Mouse (Mus musculus) left cerebral cortex, adult 2 months (tissue): ENCODE measurements around the gene Hnrnpl. TPM values are rescaled to one million over a fixed set of nuclear protein-coding genes. Genes with fewer than 3 reads are reported as not detected.

Source experiments
- DNase-seq, 2 experiments: peaks; one replicate each; pipeline ENCODE4 v3.0.0; 2021 to 2022; ENCODE audit warnings: low spot score in 2 of 2, mixed read lengths in 1 of 2; ENCODE audit errors: extremely low spot score in 1 of 2
- H3K27ac ChIP-seq: fragments of 200-600 bp; 2 replicates; pipeline ENCODE4 v1.8.1; 2022
- H3K4me3 ChIP-seq: fragments of 200-600 bp; 2 replicates; pipeline ENCODE4 v1.8.1; 2022
- CTCF ChIP-seq: fragments of 200-600 bp; IDR thresholded peaks from 2 replicates; pipeline ENCODE4 v1.8.1; 2022; ENCODE audit warnings: antibody characterized with exemption, mild to moderate bottlenecking, moderate library complexity
- intact Hi-C: fragments of 180-260 bp; cut with DNase I; formaldehyde crosslinking; loops from one replicate; pipeline ENCODE4 v1.15.1; 2025
- total RNA-seq, 2 experiments: library from RNA; stranded (reverse); gene quantifications; 2 replicates each; pipeline ENCODE4 v1.2.3; 2021

Gene Hnrnpl
- total RNA-seq, 2 experiments from 2014 or later: 434 to 438 TPM

GRCm38 (mm10) chr7:28807641-28808220 lies 610 bp upstream of the Hnrnpl start:
- intact Hi-C loops: no loop called here
- no peak for TF ChIP-seq CTCF
- peak overlapping the region; percentile 93; the same call in 1 of the 2 replicates for H3K4me3 ChIP-seq
- peak overlapping the region; percentile 100 for H3K27ac ChIP-seq
- no peak for DNase-seq

DNA sequence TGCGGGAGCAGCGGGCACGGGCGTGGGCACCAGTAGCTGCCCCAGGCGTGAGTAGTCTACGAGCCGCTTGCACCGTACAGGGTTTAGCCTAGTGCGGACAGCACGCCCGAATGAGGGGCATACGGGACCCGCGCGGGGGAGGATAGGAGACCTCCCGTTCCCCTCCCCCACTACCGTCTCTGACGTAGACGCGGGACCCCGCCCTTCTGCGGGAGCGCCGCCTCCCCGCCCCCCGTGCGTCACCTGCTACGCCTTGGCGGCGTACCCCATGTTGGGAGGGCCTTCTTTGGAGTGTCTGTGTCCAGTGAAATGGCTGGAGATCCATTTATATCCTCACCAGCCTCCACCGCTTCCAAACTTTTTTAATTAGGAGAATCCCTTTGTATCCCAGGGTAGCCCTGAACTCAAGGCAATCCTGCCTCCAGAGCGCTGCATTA lies 634 bp downstream of the Hnrnpl start:
- TF ChIP-seq CTCF: no peak
- Histone ChIP-seq H3K27ac (peak overlapping the region; percentile 100), H3K4me3 (peak overlapping the region; percentile 93)
- intact Hi-C loops: no loop called here
- DNase-seq: peak; percentile 95 to 96

DNA sequence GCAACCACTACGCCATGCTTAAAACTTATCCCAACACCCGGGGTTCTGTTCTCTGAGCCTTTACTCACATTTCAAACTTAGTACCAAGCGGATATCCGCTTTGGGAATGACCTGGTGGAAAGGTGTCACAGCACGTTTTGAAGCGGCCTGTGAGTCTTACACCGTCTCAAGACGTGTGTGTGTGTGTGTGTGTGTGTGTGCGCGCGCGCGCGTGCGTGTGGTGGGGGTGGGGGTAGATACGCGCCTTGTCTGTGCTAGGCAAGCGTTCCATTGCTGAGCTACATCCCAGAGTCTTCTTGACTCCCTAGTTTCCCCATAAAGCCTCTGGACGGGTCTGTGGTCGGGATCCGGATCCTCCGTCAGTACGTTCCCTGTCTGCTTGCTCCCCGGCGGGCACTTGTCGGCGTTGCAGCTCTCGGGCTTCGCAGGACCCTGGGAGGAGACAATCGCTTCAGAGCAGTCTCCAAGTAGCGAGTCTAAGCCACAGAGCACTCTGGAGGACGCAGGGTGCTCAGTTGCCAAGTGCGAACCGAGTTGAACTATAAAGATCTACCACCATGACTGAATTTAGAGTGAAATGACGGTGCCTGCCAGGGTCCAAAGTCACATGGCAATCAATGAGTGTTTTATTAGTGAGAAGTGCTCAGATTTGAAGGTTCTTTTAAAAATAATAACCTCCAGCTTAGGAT lies 1.2 kb downstream of the Hnrnpl start:
- DNase-seq: peak; percentile 42 to 46
- Histone ChIP-seq H3K27ac (peak overlapping the region; percentile 100), H3K4me3 (peak overlapping the region; percentile 93)
- intact Hi-C loops: loop anchor here (1.0 kb wide), 1 partner anchor 16 kb away; the partner anchor contains the start of gene Ech1
- TF ChIP-seq CTCF: no peak; the same call in 1 of the 2 replicates

DNA sequence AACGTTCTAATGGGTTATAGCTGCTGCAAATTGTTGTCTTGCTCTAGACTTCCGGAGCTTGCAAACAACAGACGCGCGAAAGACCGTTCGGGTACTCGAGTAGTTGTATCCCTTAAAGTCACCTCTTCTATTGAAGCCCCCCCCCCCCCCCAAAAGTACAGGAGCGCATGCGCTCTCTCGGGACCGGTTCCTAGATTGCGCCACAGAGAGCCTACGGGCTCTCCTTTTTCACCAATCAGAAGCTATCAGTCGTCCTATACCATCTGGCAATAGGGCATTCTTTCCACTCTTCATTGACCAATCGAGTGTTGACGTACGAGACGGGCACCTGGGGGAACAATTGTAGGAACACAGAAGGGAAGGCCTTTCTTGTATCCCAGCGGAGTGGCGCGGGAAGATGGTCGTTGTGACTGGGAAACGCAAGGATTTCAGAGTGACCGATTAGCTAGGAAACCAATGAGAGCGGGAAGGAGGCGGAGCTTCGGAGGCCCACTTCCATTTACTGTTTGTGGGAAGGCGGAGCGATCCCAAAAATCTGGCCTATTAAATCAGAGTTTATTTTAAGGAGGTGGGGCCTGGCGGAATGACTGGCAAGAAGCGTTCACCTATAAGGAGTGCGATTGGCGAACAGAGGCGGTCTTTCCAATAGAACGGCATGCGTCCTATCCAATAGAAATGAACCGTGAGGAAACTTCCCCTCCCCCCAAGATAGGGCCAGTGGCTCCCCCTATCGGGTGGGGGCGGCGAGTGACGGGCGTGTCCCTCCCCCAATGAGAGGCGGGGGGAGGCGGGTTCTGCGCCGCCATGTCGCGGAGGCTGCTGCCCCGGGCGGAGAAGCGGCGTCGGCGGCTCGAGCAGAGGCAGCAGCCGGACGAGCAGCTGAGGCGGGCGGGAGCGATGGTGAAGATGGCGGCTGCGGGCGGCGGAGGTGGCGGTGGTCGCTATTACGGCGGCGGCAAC lies 2.0 kb downstream of the Hnrnpl start:
- intact Hi-C loops: loop anchor here (1.0 kb wide), 1 partner anchor 15 kb away; the partner anchor contains the start of gene Ech1
- peak; percentile 69 for TF ChIP-seq CTCF
- peak; percentile 96 to 99 for DNase-seq
- peak overlapping the region; percentile 100 for H3K27ac ChIP-seq
- peak overlapping the region; percentile 93 for H3K4me3 ChIP-seq

DNA sequence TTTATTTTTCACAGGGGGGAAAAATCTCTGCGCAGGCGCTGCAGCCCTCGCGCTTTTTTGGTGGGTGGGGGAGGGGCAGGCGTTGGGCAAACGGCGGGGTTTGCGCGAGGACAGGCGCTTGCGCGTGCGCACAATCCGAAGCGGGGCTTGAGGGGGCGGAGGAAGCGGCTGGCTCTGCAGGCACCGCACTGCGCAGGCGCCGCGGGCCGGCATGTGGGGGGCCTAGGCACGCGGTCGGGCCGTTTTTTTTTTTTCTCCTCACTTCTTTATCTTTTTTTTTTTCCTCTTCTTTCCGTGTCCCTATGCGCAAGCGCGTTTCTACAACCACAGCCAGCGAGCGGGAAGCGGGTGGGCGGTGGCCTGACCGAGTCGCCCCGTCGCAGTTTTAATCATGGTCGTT lies 2.9 kb downstream of the Hnrnpl start:
- H3K4me3 ChIP-seq: peak overlapping the region; percentile 91
- peak overlapping the region; percentile 100 for H3K27ac ChIP-seq
- TF ChIP-seq CTCF: no peak
- intact Hi-C loops: no loop called here
- DNase-seq: peak; percentile 94

- intact Hi-C loops: no loop called here
- peak overlapping the region; percentile 100; the same call in 1 of the 2 replicates for H3K27ac ChIP-seq
Measured at GRCm38 (mm10) chr7:28811640-28812275, 3.4 kb downstream of the Hnrnpl start.

DNA sequence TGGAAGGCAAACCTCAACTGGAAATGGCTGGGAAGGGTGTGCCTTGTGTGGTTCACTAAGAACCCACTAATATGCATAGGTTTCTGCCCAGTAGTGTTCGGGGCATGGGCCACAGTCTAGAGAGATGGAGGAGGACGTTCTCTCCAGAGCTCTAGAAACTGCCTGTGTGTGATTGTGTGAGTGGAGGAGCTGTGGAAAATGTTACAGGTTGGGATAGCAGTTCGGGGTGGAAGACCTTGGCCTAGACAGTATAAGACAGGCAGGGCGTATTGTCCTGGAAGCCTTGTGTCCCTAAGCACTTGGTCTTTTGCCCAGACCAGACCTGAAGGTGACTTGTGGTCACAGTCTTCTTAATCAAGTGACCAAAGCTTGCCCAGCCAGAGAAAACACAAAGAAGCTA lies 4.1 kb downstream of the Hnrnpl start:
- Histone ChIP-seq H3K4me3 (peak overlapping the region; percentile 91), H3K27ac (peak overlapping the region; percentile 5; the same call in 1 of the 2 replicates)
- intact Hi-C loops: no loop called here
- no peak for DNase-seq
- no peak for TF ChIP-seq CTCF

More at GRCm38 (mm10) chr7:28811640-28812275, 3.4 kb downstream of the Hnrnpl start:
- peak overlapping the region; percentile 91 for H3K4me3 ChIP-seq
- DNase-seq: no peak
- no peak for TF ChIP-seq CTCF

DNA sequence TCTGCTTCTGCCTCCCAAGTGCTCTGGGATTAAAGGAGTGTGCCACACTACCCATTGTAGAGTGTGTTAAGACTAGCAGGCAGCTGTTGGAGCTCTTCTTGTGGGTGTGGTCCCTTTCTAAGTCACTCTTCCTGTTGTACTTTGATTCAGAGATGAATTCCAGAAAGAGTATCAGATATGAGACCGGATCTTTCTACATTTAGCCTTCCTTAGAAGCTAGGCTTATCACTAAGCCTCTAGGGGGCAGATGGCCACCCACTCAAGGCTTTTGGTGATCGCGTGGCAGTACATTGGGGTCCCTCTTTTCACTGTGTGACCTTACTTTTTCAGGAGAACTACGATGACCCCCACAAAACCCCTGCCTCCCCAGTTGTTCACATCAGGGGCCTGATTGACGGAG lies 4.6 kb downstream of the Hnrnpl start:
- intact Hi-C loops: loop anchor here (1.0 kb wide), 1 partner anchor 8 kb away; no protein-coding TSS in a partner anchor
- peak; percentile 36 for TF ChIP-seq CTCF
- DNase-seq: no peak
- Histone ChIP-seq H3K4me3 (peak overlapping the region; percentile 27; the same call in 1 of the 2 replicates), H3K27ac (no peak overlapping the region)

DNA sequence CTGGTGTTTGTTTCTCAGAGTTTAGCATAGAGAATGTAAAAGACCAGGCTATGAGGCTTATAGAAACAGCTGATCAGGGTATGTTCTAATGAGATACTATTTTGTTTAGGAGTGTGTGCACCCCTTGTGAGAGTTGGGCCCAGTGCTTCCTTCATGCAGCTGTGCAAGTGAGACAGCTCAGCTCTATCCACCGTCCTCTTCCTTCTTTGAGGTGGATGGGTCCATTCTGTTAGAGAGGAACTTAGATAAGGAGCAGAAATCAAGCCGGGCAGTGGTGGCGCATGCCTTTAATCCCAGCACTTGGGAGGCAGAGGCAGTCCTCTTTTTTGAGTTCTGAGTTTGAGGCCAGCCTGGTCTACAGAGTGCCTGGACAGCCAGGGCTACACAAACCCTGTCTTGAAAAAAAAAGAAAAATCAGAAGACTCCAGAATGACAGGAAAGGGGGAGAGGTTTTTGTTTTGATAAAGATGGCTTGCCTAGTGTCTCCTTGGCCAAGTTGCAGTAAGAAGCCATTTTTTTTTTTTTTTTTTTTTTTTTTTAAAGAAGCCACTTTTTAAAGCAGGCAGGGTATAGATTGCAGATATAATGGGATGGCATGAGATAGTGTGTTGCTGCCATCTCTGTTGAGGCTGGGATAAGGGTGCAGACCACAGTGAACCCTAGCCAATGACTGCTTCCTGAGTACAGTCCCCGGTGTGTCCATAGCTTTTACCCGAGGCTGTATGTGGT lies 6.1 kb downstream of the Hnrnpl start:
- DNase-seq: no peak
- Histone ChIP-seq H3K27ac (no peak overlapping the region), H3K4me3 (no peak overlapping the region)
- no peak for TF ChIP-seq CTCF
- intact Hi-C loops: no loop called here

DNA sequence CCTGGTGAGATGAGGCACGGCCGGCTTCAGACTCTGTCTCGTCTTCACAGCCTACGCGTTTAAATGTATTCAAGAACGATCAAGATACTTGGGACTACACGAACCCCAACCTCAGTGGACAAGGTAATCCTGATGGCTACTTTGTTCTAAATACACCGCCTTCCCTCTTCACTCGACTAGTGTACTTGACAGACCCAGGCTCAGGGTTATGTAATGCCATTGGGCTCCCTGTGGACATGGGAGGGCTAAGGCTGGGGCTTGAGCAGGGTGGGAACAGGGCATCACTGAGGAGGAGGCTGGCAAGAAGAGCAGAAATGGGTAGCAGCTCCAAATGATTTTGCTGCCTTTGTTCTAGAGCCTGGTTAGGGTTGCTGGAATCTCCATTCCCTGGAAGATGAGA lies 6.9 kb downstream of the Hnrnpl start:
- TF ChIP-seq CTCF: no peak
- H3K27ac ChIP-seq: no peak overlapping the region
- intact Hi-C loops: no loop called here
- no peak for DNase-seq
- no peak overlapping the region for H3K4me3 ChIP-seq

- Histone ChIP-seq H3K27ac (no peak overlapping the region), H3K4me3 (no peak overlapping the region)
- DNase-seq: no peak
- no peak for TF ChIP-seq CTCF
- intact Hi-C loops: no loop called here
Measured at GRCm38 (mm10) chr7:28816201-28816600, 7.9 kb downstream of the Hnrnpl start.
